Mouse (Mus musculus) induced T-regulatory cell, adult 2 months (primary cell): Measurements from ENCODE around the gene Fbxw10.

Source experiments
- DNase-seq: peaks from one replicate; pipeline ENCODE4 v3.0.0-alpha.2; 2012; ENCODE audit warnings: low read depth

The Fbxw10 gene

GRCm38 (mm10) chr11:62846961-62847654, at the start of gene Fbxw10:
TSS of gene Fbxw10 (plus strand) at chr11:62847069.
- DNase-seq = peak; percentile 43

- no peak for DNase-seq
These were observed 42.8 kb upstream of the Fbxw10 start for GRCm38 (mm10) chr11:62804119-62804518.

GRCm38 (mm10) chr11:62807965-62808364, 38.9 kb upstream of the Fbxw10 start:
- DNase-seq = no peak

- peak; percentile 28 for DNase-seq
These were observed 37.7 kb upstream of the Fbxw10 start for GRCm38 (mm10) chr11:62809201-62809600.

- DNase-seq = no peak
These were observed 34.6 kb upstream of the Fbxw10 start for GRCm38 (mm10) chr11:62812268-62812667.

- no peak for DNase-seq
These were observed 33.4 kb upstream of the Fbxw10 start for GRCm38 (mm10) chr11:62813497-62813896.

- no peak for DNase-seq
These were observed 32.8 kb upstream of the Fbxw10 start for GRCm38 (mm10) chr11:62813970-62814624.

- DNase-seq = no peak
These were observed 32.2 kb upstream of the Fbxw10 start for GRCm38 (mm10) chr11:62814625-62815024.

GRCm38 (mm10) chr11:62815438-62815837, 31.4 kb upstream of the Fbxw10 start:
- peak; percentile 41 for DNase-seq

GRCm38 (mm10) chr11:62816591-62816990, 30.3 kb upstream of the Fbxw10 start:
- DNase-seq = no peak

GRCm38 (mm10) chr11:62819059-62819686, 27.7 kb upstream of the Fbxw10 start:
- no peak for DNase-seq

- DNase-seq = peak; percentile 42
These were observed 26.8 kb upstream of the Fbxw10 start, which contains the start of gene Trim16 for GRCm38 (mm10) chr11:62820059-62820541. TSS of gene Trim16 (plus strand) at chr11:62820231.

- peak; percentile 29 for DNase-seq
These were observed 26.0 kb upstream of the Fbxw10 start for GRCm38 (mm10) chr11:62820661-62821437.

GRCm38 (mm10) chr11:62821893-62822292, 25.0 kb upstream of the Fbxw10 start:
- DNase-seq = peak; percentile 39

GRCm38 (mm10) chr11:62824211-62824610, 22.7 kb upstream of the Fbxw10 start:
- DNase-seq = peak; percentile 14

- no peak for DNase-seq
These were observed 21.4 kb upstream of the Fbxw10 start for GRCm38 (mm10) chr11:62825222-62826105.

GRCm38 (mm10) chr11:62826106-62826733, 20.6 kb upstream of the Fbxw10 start:
- no peak for DNase-seq

- no peak for DNase-seq
These were observed 19.7 kb upstream of the Fbxw10 start for GRCm38 (mm10) chr11:62827135-62827534.

GRCm38 (mm10) chr11:62827911-62828310, 19.0 kb upstream of the Fbxw10 start:
- DNase-seq = no peak

- DNase-seq = no peak
These were observed 16.5 kb upstream of the Fbxw10 start for GRCm38 (mm10) chr11:62830387-62830786.

GRCm38 (mm10) chr11:62831906-62832305, 15.0 kb upstream of the Fbxw10 start:
- DNase-seq = no peak
